Mouse (Mus musculus) midbrain, embryonic 14.5 days (tissue): ENCODE results near the gene Arl10. TPM values are rescaled to one million over a fixed set of nuclear protein-coding genes. Genes with fewer than 3 reads are reported as not detected.

ENCODE experiments used
- ATAC-seq: fragments of 200-750 bp; cut with Nextera tagmentation; 2 replicates; pipeline ENCODE4 v1.8.0; 2017; ENCODE audit warnings: moderate number of reproducible peaks, moderate library complexity; ENCODE audit not compliant: low FRiP score, low TSS enrichment
- DNase-seq: peaks from one replicate; pipeline ENCODE4 v3.0.0-alpha.2; 2015
- H3K27ac ChIP-seq: fragments of 300-500 bp; sonication (generic); replicated peaks from 2 replicates; pipeline ENCODE4 v1.5.1; 2014; ENCODE audit warnings: mild to moderate bottlenecking, low read depth, low read length, moderate library complexity
- H3K27me3 ChIP-seq: fragments of 300-500 bp; sonication (generic); 2 replicates; pipeline ENCODE4 v1.6.1; 2014; ENCODE audit warnings: low read length, control low read depth, mixed read lengths; ENCODE audit not compliant: control insufficient read depth, insufficient read depth
- H3K36me3 ChIP-seq: fragments of 300-500 bp; sonication (generic); 2 replicates; pipeline ENCODE4 v1.6.1; 2014; ENCODE audit warnings: low read length, control low read depth; ENCODE audit not compliant: control insufficient read depth, insufficient read depth
- H3K4me1 ChIP-seq: fragments of 300-500 bp; sonication (generic); 2 replicates; pipeline ENCODE4 v1.6.1; 2014; ENCODE audit warnings: mild to moderate bottlenecking, antibody characterized with exemption, low read length, control low read depth; ENCODE audit not compliant: control insufficient read depth, insufficient read depth
- H3K4me2 ChIP-seq: fragments of 300-500 bp; sonication (generic); 2 replicates; pipeline ENCODE4 v1.6.1; 2014; ENCODE audit warnings: mild to moderate bottlenecking, low read length, moderate library complexity
- H3K4me3 ChIP-seq: fragments of 300-500 bp; sonication (generic); replicated peaks from 2 replicates; pipeline ENCODE4 v1.5.1; 2014; ENCODE audit warnings: low read depth, low read length
- H3K9ac ChIP-seq: fragments of 300-500 bp; sonication (generic); replicated peaks from 2 replicates; pipeline ENCODE4 v1.6.1; 2014; ENCODE audit warnings: mild to moderate bottlenecking, low read length, moderate library complexity
- H3K9me3 ChIP-seq: fragments of 300-500 bp; sonication (generic); 2 replicates; pipeline ENCODE4 v1.6.1; 2016; ENCODE audit warnings: low read length, control low read depth, mixed read lengths; ENCODE audit not compliant: control insufficient read depth
- WGBS: fragments of 180-500 bp; shearing (Covaris S2); extraction: QIAGEN DNeasy Blood & Tissue Kit; methylation state at CpG from one replicate; pipeline ENCODE4 v1.1.7; 2014; 5-methylcytosine and 5-hydroxymethylcytosine counted together
- polyA plus RNA-seq: library from polyadenylated mRNA; unstranded; fragments of >200 nt; fragmentation: Nextera tagmentation; extraction: Ambion mirVana; gene quantifications from 2 replicates; pipeline ENCODE4 v1.2.1, GENCODE M21; 2014

The Arl10 gene
- polyA plus RNA-seq, 1 experiment from 2014 or later = 88.1 TPM

- H3K27me3 ChIP-seq = no peaks in the 10 kb centered on the region
- peaks cover 14% of the 10 kb centered on the region for H3K4me1 ChIP-seq
- no peak for ATAC-seq
- H3K4me2 ChIP-seq = no peak overlapping the region
- H3K27ac ChIP-seq = no peak overlapping the region
- H3K9me3 ChIP-seq = no peaks in the 10 kb centered on the region
- H3K9ac ChIP-seq = no peak overlapping the region
- 81% methylated on average over 4 of the region's 4 CpGs for WGBS
- DNase-seq = no peak
- no peak overlapping the region for H3K4me3 ChIP-seq
- no peaks in the 10 kb centered on the region for H3K36me3 ChIP-seq
Measured at GRCm38 (mm10) chr13:54572621-54573020, 2.2 kb upstream of the Arl10 start.

GRCm38 (mm10) chr13:54575489-54575888, 674 bp downstream of the Arl10 start:
- peak overlapping the region; percentile 57; the same call in 1 of the 2 replicates for H3K27ac ChIP-seq
- DNase-seq = peak; percentile 30
- no peaks in the 10 kb centered on the region for H3K9me3 ChIP-seq
- peak overlapping the region; percentile 98 for H3K4me3 ChIP-seq
- H3K27me3 ChIP-seq = no peaks in the 10 kb centered on the region
- WGBS = 4% methylated on average over 19 of the region's 19 CpGs
- ATAC-seq = peak; percentile 24; the same call in 1 of the 2 replicates
- H3K4me2 ChIP-seq = peak overlapping the region; percentile 93
- peaks cover 24% of the 10 kb centered on the region for H3K36me3 ChIP-seq
- peak overlapping the region; percentile 82 for H3K9ac ChIP-seq
- peaks cover 14% of the 10 kb centered on the region for H3K4me1 ChIP-seq

GRCm38 (mm10) chr13:54577652-54578507, 3.1 kb downstream of the Arl10 start:
- Histone ChIP-seq H3K9ac (no peak overlapping the region), H3K27ac (no peak overlapping the region), H3K4me3 (no peak overlapping the region), H3K36me3 (peaks cover 48% of the 10 kb centered on the region), H3K4me2 (0 out of 2 replicates have a peak overlapping the region, but pooled peaks have one; percentile 4), H3K9me3 (no peaks in the 10 kb centered on the region), H3K27me3 (no peaks in the 10 kb centered on the region), H3K4me1 (peaks cover 14% of the 10 kb centered on the region)
- WGBS = 86% methylated on average over 21 of the region's 21 CpGs
- no peak for DNase-seq
- ATAC-seq = no peak

GRCm38 (mm10) chr13:54581385-54581784, 6.6 kb downstream of the Arl10 start:
- no peak for ATAC-seq

GRCm38 (mm10) chr13:54582126-54582525, 7.3 kb downstream of the Arl10 start:
- Histone ChIP-seq H3K4me1 (no peaks in the 10 kb centered on the region), H3K27me3 (no peaks in the 10 kb centered on the region), H3K4me3 (no peak overlapping the region), H3K9me3 (no peaks in the 10 kb centered on the region), H3K36me3 (peaks cover 89% of the 10 kb centered on the region), H3K9ac (no peak overlapping the region), H3K4me2 (no peak overlapping the region), H3K27ac (no peak overlapping the region)
- ATAC-seq (no peak), DNase-seq (no peak)
- WGBS = 75% methylated on average over 10 of the region's 10 CpGs

More at GRCm38 (mm10) chr13:54581385-54581784, 6.6 kb downstream of the Arl10 start:
- Histone ChIP-seq H3K36me3 (peaks cover 82% of the 10 kb centered on the region), H3K4me2 (no peak overlapping the region), H3K9me3 (no peaks in the 10 kb centered on the region), H3K27me3 (no peaks in the 10 kb centered on the region), H3K9ac (no peak overlapping the region), H3K4me1 (peaks cover 4% of the 10 kb centered on the region; the same call in 1 of the 2 replicates), H3K27ac (no peak overlapping the region), H3K4me3 (no peak overlapping the region)
- no peak for DNase-seq
- 90% methylated on average over 2 of the region's 2 CpGs for WGBS

GRCm38 (mm10) chr13:54582860-54583259, 8.0 kb downstream of the Arl10 start:
- no peak overlapping the region for H3K4me3 ChIP-seq
- DNase-seq = no peak
- H3K27me3 ChIP-seq = no peaks in the 10 kb centered on the region
- H3K9ac ChIP-seq = no peak overlapping the region
- H3K4me2 ChIP-seq = no peak overlapping the region
- no peak for ATAC-seq
- H3K4me1 ChIP-seq = no peaks in the 10 kb centered on the region
- peaks cover 89% of the 10 kb centered on the region for H3K36me3 ChIP-seq
- no peaks in the 10 kb centered on the region for H3K9me3 ChIP-seq
- no peak overlapping the region for H3K27ac ChIP-seq
- 93% methylated on average over 5 of the region's 5 CpGs for WGBS

- Histone ChIP-seq H3K27me3 (no peaks in the 10 kb centered on the region), H3K9me3 (no peaks in the 10 kb centered on the region), H3K4me3 (no peak overlapping the region), H3K9ac (no peak overlapping the region), H3K27ac (no peak overlapping the region), H3K4me1 (peaks cover 11% of the 10 kb centered on the region), H3K36me3 (peaks cover 70% of the 10 kb centered on the region), H3K4me2 (no peak overlapping the region)
- no peak for ATAC-seq
- WGBS = 97% methylated on average over 11 of the region's 11 CpGs
- no peak for DNase-seq
Measured at GRCm38 (mm10) chr13:54585831-54586230, 11.0 kb downstream of the Arl10 start.

GRCm38 (mm10) chr13:54589414-54589995, 14.7 kb downstream of the Arl10 start:
- 2% methylated on average over 24 of the region's 24 CpGs for WGBS
- Histone ChIP-seq H3K9me3 (no peaks in the 10 kb centered on the region), H3K27ac (no peak overlapping the region), H3K4me1 (peaks cover 19% of the 10 kb centered on the region), H3K9ac (peak overlapping the region; percentile 55), H3K4me3 (peak overlapping the region; percentile 80), H3K27me3 (no peaks in the 10 kb centered on the region), H3K4me2 (peak overlapping the region; percentile 74), H3K36me3 (peaks cover 43% of the 10 kb centered on the region)
- peak; percentile 35 for ATAC-seq
- no peak for DNase-seq
